Mouse (Mus musculus) limb, embryonic 11.5 days (tissue): Measurements from ENCODE around the gene Hook2. TPM values are rescaled to one million over a fixed set of nuclear protein-coding genes. Genes with fewer than 3 reads are reported as not detected.
A peak's percentile ranks its signal among the peaks of the same experiment; 100 is the strongest.

Source experiments
- ATAC-seq: fragments of 200-750 bp; cut with Nextera tagmentation; 2 replicates; pipeline ENCODE4 v1.8.0; 2017; ENCODE audit warnings: low read depth; ENCODE audit not compliant: insufficient number of reproducible peaks, low FRiP score, low TSS enrichment
- DNase-seq: peaks from one replicate; pipeline ENCODE4 v3.0.0-alpha.2; 2015; ENCODE audit warnings: low spot score
- H3K27ac ChIP-seq: fragments of 300-500 bp; sonication (generic); replicated peaks from 2 replicates; pipeline ENCODE4 v1.5.1; 2014; ENCODE audit warnings: low read depth, mild to moderate bottlenecking, low read length
- H3K27me3 ChIP-seq: fragments of 300-500 bp; sonication (generic); 2 replicates; pipeline ENCODE4 v1.6.1; 2014; ENCODE audit warnings: mild to moderate bottlenecking, low read length, mixed read lengths; ENCODE audit not compliant: control insufficient read depth, insufficient read depth
- H3K36me3 ChIP-seq: fragments of 300-500 bp; sonication (generic); 2 replicates; pipeline ENCODE4 v1.6.1; 2014; ENCODE audit warnings: mild to moderate bottlenecking, low read length, moderate library complexity, mixed read lengths; ENCODE audit not compliant: control insufficient read depth, insufficient read depth
- H3K4me1 ChIP-seq: fragments of 300-500 bp; sonication (generic); 2 replicates; pipeline ENCODE4 v1.6.1; 2014; ENCODE audit warnings: low read length, mixed read lengths; ENCODE audit not compliant: control insufficient read depth, insufficient read depth
- H3K4me2 ChIP-seq: fragments of 300-500 bp; sonication (generic); 2 replicates; pipeline ENCODE4 v1.6.1; 2014; ENCODE audit warnings: low read depth, mild to moderate bottlenecking, moderate library complexity; ENCODE audit not compliant: severe bottlenecking
- H3K4me3 ChIP-seq: fragments of 300-500 bp; sonication (generic); 2 replicates; pipeline ENCODE4 v1.5.1; 2014; ENCODE audit warnings: low read depth, low read length
- H3K9ac ChIP-seq: fragments of 300-500 bp; sonication (generic); 2 replicates; pipeline ENCODE4 v1.6.1; 2014; ENCODE audit warnings: mild to moderate bottlenecking, low read length
- H3K9me3 ChIP-seq: fragments of 300-500 bp; sonication (generic); 2 replicates; pipeline ENCODE4 v1.6.1; 2016; ENCODE audit warnings: low read length; ENCODE audit not compliant: control insufficient read depth
- WGBS: fragments of 180-500 bp; shearing (Covaris S2); extraction: QIAGEN DNeasy Blood & Tissue Kit; methylation state at CpG from one replicate; pipeline ENCODE4 v1.1.7; 2014; 5-methylcytosine and 5-hydroxymethylcytosine counted together
- polyA plus RNA-seq: library from polyadenylated mRNA; unstranded; fragments of >200 nt; fragmentation: Nextera tagmentation; extraction: Ambion mirVana; gene quantifications from 2 replicates; pipeline ENCODE4 v1.2.1, GENCODE M21; 2014

The Hook2 gene
- polyA plus RNA-seq, 1 experiment from 2014 or later: 15.2 TPM

DNA sequence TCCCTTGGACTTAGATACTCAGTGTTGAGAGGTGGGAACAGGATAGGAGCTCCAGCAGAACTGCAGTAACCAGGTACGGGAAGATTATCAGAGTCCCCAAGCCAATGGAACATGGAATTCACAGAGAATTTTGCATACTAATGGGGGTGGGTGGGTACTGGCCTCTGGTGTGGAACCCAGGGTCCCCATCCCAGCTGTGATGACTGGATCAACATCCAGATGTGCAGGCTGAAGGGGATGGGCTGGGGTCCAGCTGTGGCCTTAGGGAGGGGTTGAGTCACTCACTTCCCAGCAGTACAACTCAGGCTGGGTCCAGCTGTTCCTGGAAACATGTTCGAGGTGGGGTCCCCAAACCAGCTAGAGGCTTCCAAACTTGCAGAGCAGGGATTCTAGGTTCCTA lies 2.5 kb upstream of the Hook2 start:
- Histone ChIP-seq H3K4me3 (no peak overlapping the region), H3K36me3 (no peaks in the 10 kb centered on the region), H3K9ac (no peak overlapping the region), H3K27me3 (no peaks in the 10 kb centered on the region), H3K27ac (no peak overlapping the region), H3K4me2 (no peak overlapping the region), H3K4me1 (peaks cover 25% of the 10 kb centered on the region), H3K9me3 (no peaks in the 10 kb centered on the region)
- DNase-seq (no peak), ATAC-seq (no peak)
- WGBS: 61% methylated on average over 2 of the region's 2 CpGs

DNA sequence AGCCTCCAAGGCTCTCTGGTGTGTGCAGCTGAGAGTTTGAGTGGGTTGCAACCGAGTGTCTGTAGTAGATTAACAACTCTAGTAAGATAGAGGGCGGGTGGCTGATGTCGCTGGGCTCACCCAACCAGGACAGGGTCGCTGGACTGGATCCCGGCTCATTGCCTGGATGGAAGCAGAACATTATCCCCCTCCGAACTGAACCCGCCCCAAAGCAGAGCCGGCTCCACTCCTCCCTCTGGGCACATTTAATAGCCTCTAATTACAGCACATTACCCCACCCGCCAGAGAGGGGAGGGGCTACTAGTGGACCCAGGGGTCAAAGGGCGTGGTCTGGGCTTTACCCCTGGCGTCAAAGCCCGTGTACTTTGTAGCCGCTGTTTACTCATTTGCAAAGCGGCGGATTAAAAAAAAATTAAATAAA lies 1.1 kb upstream of the Hook2 start:
- ATAC-seq: no peak
- DNase-seq: peak; percentile 55
- Histone ChIP-seq H3K4me1 (peaks cover 21% of the 10 kb centered on the region), H3K4me2 (peak overlapping the region; percentile 25), H3K27ac (no peak overlapping the region), H3K4me3 (no peak overlapping the region), H3K27me3 (no peaks in the 10 kb centered on the region), H3K9me3 (no peaks in the 10 kb centered on the region), H3K36me3 (no peaks in the 10 kb centered on the region), H3K9ac (no peak overlapping the region)
- WGBS: 9% methylated on average over 15 of the region's 15 CpGs

DNA sequence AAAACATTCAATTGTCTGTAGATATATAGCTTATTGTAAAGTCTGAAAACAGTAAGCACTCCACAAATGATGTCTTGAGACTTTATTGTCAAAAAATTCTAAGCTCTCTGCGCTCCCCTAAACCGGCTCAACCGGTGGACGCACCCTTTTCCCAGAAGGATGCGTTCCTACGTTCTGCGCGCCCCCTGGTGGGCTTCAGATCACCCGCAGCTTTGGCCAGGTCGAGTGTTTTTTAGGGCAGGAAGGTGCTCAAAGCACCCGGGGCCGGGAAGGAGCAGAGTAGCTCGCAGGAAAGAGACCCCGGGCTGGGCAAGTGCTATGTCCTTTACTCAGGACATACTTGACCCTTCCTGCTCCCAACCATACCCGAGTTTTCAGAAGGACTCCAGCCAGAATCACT lies 593 bp upstream of the Hook2 start:
- H3K36me3 ChIP-seq: no peaks in the 10 kb centered on the region
- DNase-seq (peak; percentile 95), ATAC-seq (peak; percentile 29)
- H3K9ac ChIP-seq: peak overlapping the region; percentile 61
- peaks cover 16% of the 10 kb centered on the region for H3K4me1 ChIP-seq
- peak overlapping the region; percentile 55 for H3K4me2 ChIP-seq
- H3K27ac ChIP-seq: 0 out of 2 replicates have a peak overlapping the region, but pooled peaks have one; percentile 23
- H3K4me3 ChIP-seq: peak overlapping the region; percentile 32
- peaks cover 2% of the 10 kb centered on the region; the same call in 1 of the 2 replicates for H3K27me3 ChIP-seq
- H3K9me3 ChIP-seq: no peaks in the 10 kb centered on the region
- under 1% methylated on average over 15 of the region's 15 CpGs for WGBS

DNA sequence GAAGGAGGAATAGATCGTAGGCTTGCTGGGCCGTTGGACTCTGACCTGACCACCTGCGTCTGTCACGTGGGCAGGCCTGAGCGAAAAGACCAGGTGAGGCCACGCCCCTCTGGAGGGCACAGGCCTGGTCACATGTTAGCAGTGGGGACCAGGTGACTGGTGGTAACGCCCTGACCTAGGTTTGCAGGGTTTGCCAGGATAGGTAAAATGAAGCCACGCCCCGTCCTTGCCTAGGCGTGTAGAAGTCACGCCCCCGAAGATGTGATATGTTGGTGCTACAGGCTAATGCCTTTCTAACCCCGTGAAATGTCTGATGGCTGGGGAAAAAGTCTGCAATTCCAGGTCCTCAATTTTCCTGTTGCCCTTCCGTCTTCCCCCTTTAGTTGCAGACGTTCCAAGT lies 433 bp downstream of the Hook2 start:
- peak overlapping the region; percentile 53 for H3K9ac ChIP-seq
- ATAC-seq (peak; percentile 50), DNase-seq (peak; percentile 62)
- no peak overlapping the region for H3K27ac ChIP-seq
- peak overlapping the region; percentile 32 for H3K4me3 ChIP-seq
- peaks cover 11% of the 10 kb centered on the region for H3K27me3 ChIP-seq
- WGBS: 2% methylated on average over 15 of the region's 15 CpGs
- no peaks in the 10 kb centered on the region for H3K9me3 ChIP-seq
- peak overlapping the region; percentile 55 for H3K4me2 ChIP-seq
- no peaks in the 10 kb centered on the region for H3K36me3 ChIP-seq
- H3K4me1 ChIP-seq: peaks cover 10% of the 10 kb centered on the region

DNA sequence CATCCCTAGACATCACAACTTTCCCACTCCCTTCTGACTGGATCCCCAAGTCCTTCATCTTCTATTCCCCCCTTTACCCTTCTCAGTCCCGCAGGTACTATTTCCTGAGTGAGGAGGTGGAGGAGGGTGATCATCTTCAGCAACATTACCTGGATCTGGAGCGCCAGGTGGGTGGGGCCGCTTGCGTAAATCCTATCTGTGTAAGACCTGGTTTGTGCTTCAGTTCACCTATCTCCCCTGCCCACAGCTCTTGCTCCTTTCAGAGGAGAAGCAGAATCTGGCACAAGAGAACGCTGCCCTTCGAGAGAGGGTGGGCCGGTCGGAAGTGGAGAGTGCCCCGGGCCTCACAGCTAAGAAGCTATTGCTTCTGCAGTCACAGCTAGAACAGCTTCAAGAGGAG lies 4.0 kb downstream of the Hook2 start:
- Histone ChIP-seq H3K4me3 (no peak overlapping the region), H3K4me1 (peaks cover 10% of the 10 kb centered on the region; the same call in 1 of the 2 replicates), H3K36me3 (no peaks in the 10 kb centered on the region), H3K9me3 (no peaks in the 10 kb centered on the region), H3K27ac (no peak overlapping the region), H3K9ac (no peak overlapping the region), H3K27me3 (peaks cover 14% of the 10 kb centered on the region), H3K4me2 (no peak overlapping the region)
- no peak for DNase-seq
- 92% methylated on average over 9 of the region's 9 CpGs for WGBS
- ATAC-seq: no peak

DNA sequence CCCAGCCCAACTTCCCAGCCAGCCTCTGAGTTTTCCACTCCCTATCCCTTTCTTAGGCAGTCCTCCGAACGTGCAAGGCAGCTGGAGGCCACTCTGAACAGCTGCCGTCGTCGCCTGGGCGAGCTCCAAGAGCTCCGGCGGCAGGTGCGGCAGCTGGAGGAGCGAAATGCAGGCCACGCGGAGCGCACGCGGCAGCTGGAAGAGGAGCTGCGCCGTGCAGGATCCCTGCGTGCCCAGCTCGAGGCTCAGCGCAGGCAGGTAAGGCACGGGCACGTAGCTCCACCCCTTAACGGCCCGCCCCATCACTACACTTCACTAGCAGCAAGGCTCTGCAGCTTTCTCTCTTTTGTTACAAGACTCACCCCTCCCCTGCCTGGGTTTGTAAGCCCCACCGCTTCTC lies 5.3 kb downstream of the Hook2 start:
- H3K4me2 ChIP-seq: no peak overlapping the region
- ATAC-seq: no peak
- H3K9ac ChIP-seq: no peak overlapping the region
- H3K4me3 ChIP-seq: no peak overlapping the region
- no peaks in the 10 kb centered on the region for H3K9me3 ChIP-seq
- H3K4me1 ChIP-seq: peaks cover 9% of the 10 kb centered on the region; the same call in 1 of the 2 replicates
- peak; percentile 41 for DNase-seq
- peaks cover 14% of the 10 kb centered on the region for H3K27me3 ChIP-seq
- H3K27ac ChIP-seq: no peak overlapping the region
- WGBS: 32% methylated on average over 25 of the region's 25 CpGs
- no peaks in the 10 kb centered on the region for H3K36me3 ChIP-seq

DNA sequence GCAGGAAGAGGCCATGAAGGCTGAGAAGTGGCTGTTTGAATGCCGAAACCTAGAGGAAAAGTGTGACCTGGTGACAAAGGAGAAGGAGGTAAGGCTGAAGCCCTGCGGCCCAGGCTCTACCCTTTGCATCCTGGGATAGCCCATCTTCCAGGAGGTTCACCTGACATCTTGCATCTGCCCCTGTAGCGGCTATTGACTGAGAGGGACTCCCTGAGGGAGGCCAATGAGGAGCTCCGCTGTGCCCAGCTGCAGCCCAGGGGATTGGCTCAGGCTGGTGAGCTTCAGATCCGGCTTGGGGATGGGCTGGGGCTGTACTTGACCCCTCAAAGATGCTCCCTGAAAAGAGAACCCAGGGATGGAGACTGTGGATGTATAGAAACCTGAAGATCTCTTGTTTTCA lies 6.6 kb downstream of the Hook2 start:
- Histone ChIP-seq H3K36me3 (no peaks in the 10 kb centered on the region), H3K27me3 (peaks cover 14% of the 10 kb centered on the region), H3K4me2 (no peak overlapping the region), H3K4me3 (no peak overlapping the region), H3K9me3 (no peaks in the 10 kb centered on the region), H3K4me1 (peaks cover 7% of the 10 kb centered on the region; the same call in 1 of the 2 replicates), H3K9ac (no peak overlapping the region), H3K27ac (no peak overlapping the region)
- 76% methylated on average over 5 of the region's 5 CpGs for WGBS
- ATAC-seq: no peak
- no peak for DNase-seq

DNA sequence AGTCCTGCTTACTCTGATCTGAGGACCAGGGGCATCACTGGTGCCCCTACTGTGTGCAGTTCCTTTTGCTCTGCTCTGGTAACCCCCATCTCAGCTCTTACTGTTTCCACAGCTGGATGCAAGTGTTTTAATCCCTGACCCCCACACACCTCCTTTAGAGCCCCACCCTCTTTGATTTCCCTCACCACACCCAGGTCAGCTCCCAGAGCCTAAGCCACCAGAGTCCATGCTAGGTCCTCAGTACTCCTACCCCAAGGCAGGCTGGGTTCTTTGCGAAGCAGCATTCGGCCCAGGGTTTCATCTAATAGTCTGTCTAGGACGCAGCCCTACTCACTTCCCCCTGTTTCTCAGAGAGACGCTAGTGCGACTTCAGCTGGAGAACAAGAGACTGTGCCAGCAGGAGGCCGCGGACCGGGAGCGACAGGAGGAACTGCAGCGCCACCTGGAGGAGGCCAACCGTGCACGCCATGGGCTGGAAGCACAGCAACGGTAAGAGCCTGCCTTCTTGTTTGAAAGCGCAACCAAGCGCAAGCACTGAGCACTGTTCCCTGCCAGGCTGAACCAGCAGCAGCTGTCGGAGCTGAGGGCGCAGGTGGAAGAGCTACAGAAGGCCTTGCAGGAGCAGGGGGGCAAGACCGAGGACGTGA lies 7.4 kb downstream of the Hook2 start:
- Histone ChIP-seq H3K4me1 (peaks cover 7% of the 10 kb centered on the region; the same call in 1 of the 2 replicates), H3K4me2 (peak overlapping the region; percentile 24; the same call in 1 of the 2 replicates), H3K36me3 (no peaks in the 10 kb centered on the region), H3K9ac (peak overlapping the region; percentile 22), H3K9me3 (no peaks in the 10 kb centered on the region), H3K27me3 (peaks cover 14% of the 10 kb centered on the region), H3K4me3 (no peak overlapping the region), H3K27ac (no peak overlapping the region)
- 5% methylated on average over 19 of the region's 19 CpGs for WGBS
- 0 out of 2 replicates have a peak, but pooled peaks have one; percentile 17 for ATAC-seq
- DNase-seq: peak; percentile 95
